Mouse (Mus musculus) neutrophil, adult 59 days (primary cell): ENCODE data around the gene Wdr53. TPM values are rescaled to one million over a fixed set of nuclear protein-coding genes. Genes with fewer than 3 reads are reported as not detected.

Experiments used
- total RNA-seq, 2 experiments: library from RNA; stranded (reverse); gene quantifications; 1 replicate in 1 of 2; 2 replicates in 1 of 2; pipeline ENCODE4 v1.2.4; 2023

Wdr53 gene
- total RNA-seq: 10 to 100 TPM; 11.5 to 11.9 TPM

GRCm38 (mm10) chr16:32246952-32247370 lies at the start of gene Wdr53, which contains the start of gene Fbxo45:
TSS of gene Wdr53 (plus strand) at chr16:32247227.
TSS of gene Fbxo45 (minus strand) at chr16:32247158.

GRCm38 (mm10) chr16:32271291-32271690 lies 24.3 kb downstream of the Wdr53 start, which contains the start of gene Smco1:
TSS of gene Smco1 (plus strand) at chr16:32271468.

GRCm38 (mm10) chr16:32277308-32278256 lies 30.6 kb downstream of the Wdr53 start, which contains the start of gene Rnf168:
TSS of gene Rnf168 (plus strand) at chr16:32277459.

Other genes with a start within 250 kb of the Wdr53 start
- gene Senp5, start 243.9 kb upstream of the Wdr53 start, total RNA-seq: 10 to 100 TPM; 11.8 to 13.1 TPM
- 100 to 1,000 TPM; 102 to 105 TPM for gene Pak2, start 167.9 kb upstream of the Wdr53 start, total RNA-seq
- gene Pigx, start 147.5 kb upstream of the Wdr53 start, total RNA-seq: 10 to 100 TPM; 48.5 to 49.5 TPM
- gene Cep19, start 147.4 kb upstream of the Wdr53 start, total RNA-seq: 10 to 100 TPM; 30.2 to 40.6 TPM
- 100 to 1,000 TPM; 125 to 160 TPM for gene Nrros, start 81.6 kb upstream of the Wdr53 start, total RNA-seq
- gene Bex6, start 67.4 kb upstream of the Wdr53 start, total RNA-seq: 1 to 10 TPM; 5.7 to 6.9 TPM
- gene Fbxo45, start 69 bp upstream of the Wdr53 start, total RNA-seq: 1 to 10 TPM; 9.2 to 9.4 TPM
- under 1 TPM; 0.35 to 0.58 TPM for gene Smco1, start 24.2 kb downstream of the Wdr53 start, total RNA-seq
- gene Rnf168, start 30.2 kb downstream of the Wdr53 start, total RNA-seq: 10 to 100 TPM; 16.5 to 20.2 TPM
- 10 to 100 TPM; 42.0 to 45.8 TPM for gene Ubxn7, start 85.0 kb downstream of the Wdr53 start, total RNA-seq
- gene Tm4sf19, start 153.3 kb downstream of the Wdr53 start, total RNA-seq: not detected
- 10 to 100 TPM; 14.4 to 16.4 TPM for gene Tctex1d2, start 172.5 kb downstream of the Wdr53 start, total RNA-seq
- 100 to 1,000 TPM; 106 to 112 TPM for gene Pcyt1a, start 183.7 kb downstream of the Wdr53 start, total RNA-seq
- not detected for gene Slc51a, start 240.7 kb downstream of the Wdr53 start, total RNA-seq
- gene Zdhhc19, start 249.0 kb downstream of the Wdr53 start, total RNA-seq: not detected